Mouse (Mus musculus) neural tube, embryonic 15.5 days (tissue): Measurements from ENCODE around the gene Pdha1. TPM values are rescaled to one million over a fixed set of nuclear protein-coding genes. Genes with fewer than 3 reads are reported as not detected.

Experiments used
- ATAC-seq: fragments of 200-750 bp; cut with Nextera tagmentation; 2 replicates; pipeline ENCODE4 v1.8.0; 2017; ENCODE audit warnings: mild to moderate bottlenecking, moderate TSS enrichment, moderate library complexity; ENCODE audit not compliant: low FRiP score
- H3K27ac ChIP-seq: fragments of 300-500 bp; sonication (generic); replicated peaks from 2 replicates; pipeline ENCODE4 v1.5.1; 2015; ENCODE audit warnings: mild to moderate bottlenecking, inconsistent platforms
- H3K27me3 ChIP-seq: fragments of 300-500 bp; sonication (generic); replicated peaks from 2 replicates; pipeline ENCODE4 v1.6.1; 2015; ENCODE audit warnings: inconsistent platforms
- H3K36me3 ChIP-seq: fragments of 300-500 bp; sonication (generic); 2 replicates; pipeline ENCODE4 v1.6.1; 2015; ENCODE audit warnings: inconsistent platforms
- H3K4me1 ChIP-seq: fragments of 300-500 bp; sonication (generic); 2 replicates; pipeline ENCODE4 v1.6.1; 2015; ENCODE audit warnings: inconsistent platforms
- H3K4me2 ChIP-seq: fragments of 300-500 bp; sonication (generic); 2 replicates; pipeline ENCODE4 v1.6.1; 2015; ENCODE audit warnings: inconsistent platforms, mild to moderate bottlenecking, moderate library complexity
- H3K4me3 ChIP-seq: fragments of 300-500 bp; sonication (generic); replicated peaks from 2 replicates; pipeline ENCODE4 v1.5.1; 2015; ENCODE audit warnings: mild to moderate bottlenecking, inconsistent platforms
- H3K9ac ChIP-seq: fragments of 300-500 bp; sonication (generic); replicated peaks from 2 replicates; pipeline ENCODE4 v1.6.1; 2015; ENCODE audit warnings: mild to moderate bottlenecking, inconsistent platforms
- H3K9me3 ChIP-seq: fragments of 300-500 bp; sonication (generic); replicated peaks from 2 replicates; pipeline ENCODE4 v1.6.1; 2016; ENCODE audit warnings: inconsistent platforms
- WGBS: fragments of 180-500 bp; shearing (Covaris S2); methylation state at CpG from one replicate; pipeline ENCODE4 v1.1.7; 2015; ENCODE audit warnings: mixed read lengths; 5-methylcytosine and 5-hydroxymethylcytosine counted together
- polyA plus RNA-seq: library from polyadenylated mRNA; unstranded; fragments of >200 nt; fragmentation: Nextera tagmentation; extraction: Ambion mirVana; gene quantifications from 2 replicates; pipeline ENCODE4 v1.2.1, GENCODE M21; 2015

The Pdha1 gene
- polyA plus RNA-seq: 158 and 163 TPM in 2 replicates

GRCm38 (mm10) chrX:160137861-160138717 is at the start of gene Pdha1:
Pdha1 (minus strand) TSS chrX:160138413.
- WGBS: 11% methylated on average over 53 of the region's 67 CpGs
- Histone ChIP-seq H3K27ac (peak within 1 kb of the TSS; percentile 88), H3K36me3 (no peaks in the 10 kb centered on the region), H3K9ac (peak within 1 kb of the TSS; percentile 53), H3K4me3 (peak within 1 kb of the TSS; percentile 60), H3K9me3 (no peaks in the 10 kb centered on the region), H3K4me1 (peaks cover 6% of the 10 kb centered on the region; the same call in 1 of the 2 replicates), H3K4me2 (peak within 1 kb of the TSS; percentile 60), H3K27me3 (no peaks in the 10 kb centered on the region)
- ATAC-seq: peak; percentile 99

- Histone ChIP-seq H3K27ac (no peak overlapping the region), H3K36me3 (no peaks in the 10 kb centered on the region), H3K27me3 (no peaks in the 10 kb centered on the region), H3K9ac (no peak overlapping the region), H3K4me1 (no peaks in the 10 kb centered on the region), H3K4me3 (no peak overlapping the region), H3K9me3 (no peaks in the 10 kb centered on the region), H3K4me2 (no peak overlapping the region)
- WGBS: 71% methylated on average over 3 of the region's 3 CpGs
- no peak for ATAC-seq
Measured at GRCm38 (mm10) chrX:160179032-160179431, 40.8 kb upstream of the Pdha1 start.

- WGBS: 13% methylated on average over 3 of the region's 3 CpGs
- no peaks in the 10 kb centered on the region for H3K27me3 ChIP-seq
- no peak overlapping the region for H3K9ac ChIP-seq
- no peak overlapping the region for H3K4me2 ChIP-seq
- H3K4me3 ChIP-seq: no peak overlapping the region
- no peak for ATAC-seq
- H3K27ac ChIP-seq: no peak overlapping the region
- H3K9me3 ChIP-seq: no peaks in the 10 kb centered on the region
- no peaks in the 10 kb centered on the region for H3K4me1 ChIP-seq
- no peaks in the 10 kb centered on the region for H3K36me3 ChIP-seq
Measured at GRCm38 (mm10) chrX:160170150-160170549, 31.9 kb upstream of the Pdha1 start.

GRCm38 (mm10) chrX:160166246-160166985 is 28.2 kb upstream of the Pdha1 start:
- no peak overlapping the region for H3K27ac ChIP-seq
- H3K4me1 ChIP-seq: no peaks in the 10 kb centered on the region
- ATAC-seq: peak; percentile 50; the same call in 1 of the 2 replicates
- 39% methylated on average over 6 of the region's 6 CpGs for WGBS
- no peak overlapping the region for H3K4me2 ChIP-seq
- no peaks in the 10 kb centered on the region for H3K36me3 ChIP-seq
- H3K27me3 ChIP-seq: no peaks in the 10 kb centered on the region
- no peaks in the 10 kb centered on the region for H3K9me3 ChIP-seq
- no peak overlapping the region for H3K9ac ChIP-seq
- no peak overlapping the region for H3K4me3 ChIP-seq

GRCm38 (mm10) chrX:160164259-160164658 is 26.0 kb upstream of the Pdha1 start:
- Histone ChIP-seq H3K4me1 (no peaks in the 10 kb centered on the region), H3K27ac (no peak overlapping the region), H3K9me3 (no peaks in the 10 kb centered on the region), H3K4me2 (no peak overlapping the region), H3K9ac (no peak overlapping the region), H3K27me3 (no peaks in the 10 kb centered on the region), H3K4me3 (no peak overlapping the region), H3K36me3 (no peaks in the 10 kb centered on the region)
- 84% methylated on average over 3 of the region's 3 CpGs for WGBS
- ATAC-seq: no peak

GRCm38 (mm10) chrX:160153147-160153815 is 15.1 kb upstream of the Pdha1 start:
- Histone ChIP-seq H3K4me2 (no peak overlapping the region), H3K4me3 (no peak overlapping the region), H3K9me3 (no peaks in the 10 kb centered on the region), H3K27ac (no peak overlapping the region), H3K9ac (no peak overlapping the region), H3K4me1 (no peaks in the 10 kb centered on the region), H3K36me3 (no peaks in the 10 kb centered on the region), H3K27me3 (no peaks in the 10 kb centered on the region)
- no peak for ATAC-seq
- WGBS: 65% methylated on average over 4 of the region's 4 CpGs

- Histone ChIP-seq H3K36me3 (no peaks in the 10 kb centered on the region), H3K9ac (no peak overlapping the region), H3K4me1 (no peaks in the 10 kb centered on the region), H3K4me3 (no peak overlapping the region), H3K27me3 (no peaks in the 10 kb centered on the region), H3K4me2 (no peak overlapping the region), H3K9me3 (no peaks in the 10 kb centered on the region), H3K27ac (no peak overlapping the region)
- ATAC-seq: no peak
- 95% methylated on average over 3 of the region's 3 CpGs for WGBS
Measured at GRCm38 (mm10) chrX:160148859-160149258, 10.6 kb upstream of the Pdha1 start.

- no peak for ATAC-seq
- Histone ChIP-seq H3K36me3 (no peaks in the 10 kb centered on the region), H3K4me3 (no peak overlapping the region), H3K4me1 (no peaks in the 10 kb centered on the region), H3K27ac (no peak overlapping the region), H3K9me3 (no peaks in the 10 kb centered on the region), H3K9ac (no peak overlapping the region), H3K27me3 (no peaks in the 10 kb centered on the region), H3K4me2 (no peak overlapping the region)
- 90% methylated on average over 3 of the region's 3 CpGs for WGBS
Measured at GRCm38 (mm10) chrX:160147406-160147805, 9.2 kb upstream of the Pdha1 start.

GRCm38 (mm10) chrX:160146806-160147205 is 8.6 kb upstream of the Pdha1 start:
- Histone ChIP-seq H3K9ac (no peak overlapping the region), H3K4me1 (no peaks in the 10 kb centered on the region), H3K4me3 (no peak overlapping the region), H3K36me3 (no peaks in the 10 kb centered on the region), H3K27ac (no peak overlapping the region), H3K9me3 (no peaks in the 10 kb centered on the region), H3K4me2 (no peak overlapping the region), H3K27me3 (no peaks in the 10 kb centered on the region)
- ATAC-seq: no peak
- WGBS: 88% methylated on average over 4 of the region's 4 CpGs

- ATAC-seq: no peak
- 28% methylated on average over 18 of the region's 18 CpGs for WGBS
- Histone ChIP-seq H3K36me3 (no peaks in the 10 kb centered on the region), H3K4me1 (peaks cover 6% of the 10 kb centered on the region; the same call in 1 of the 2 replicates), H3K27ac (peak overlapping the region; percentile 88), H3K9me3 (no peaks in the 10 kb centered on the region), H3K4me3 (peak overlapping the region; percentile 60), H3K4me2 (peak overlapping the region; percentile 60), H3K9ac (peak overlapping the region; percentile 53), H3K27me3 (no peaks in the 10 kb centered on the region)
Measured at GRCm38 (mm10) chrX:160137177-160137860, 894 bp downstream of the Pdha1 start.

GRCm38 (mm10) chrX:160136153-160136552 is 2.1 kb downstream of the Pdha1 start:
- WGBS: 24% methylated on average over 5 of the region's 5 CpGs
- no peak for ATAC-seq
- Histone ChIP-seq H3K9ac (no peak overlapping the region), H3K4me2 (peak overlapping the region; percentile 60), H3K36me3 (no peaks in the 10 kb centered on the region), H3K27ac (no peak overlapping the region), H3K9me3 (no peaks in the 10 kb centered on the region), H3K4me3 (peak overlapping the region; percentile 18; the same call in 1 of the 2 replicates), H3K27me3 (no peaks in the 10 kb centered on the region), H3K4me1 (peaks cover 6% of the 10 kb centered on the region; the same call in 1 of the 2 replicates)
